Mouse (Mus musculus) heart, embryonic 16.5 days (tissue): ENCODE results near the gene Ces1g. TPM values are rescaled to one million over a fixed set of nuclear protein-coding genes. Genes with fewer than 3 reads are reported as not detected.

Experiments used
- ATAC-seq: fragments of 200-750 bp; cut with Nextera tagmentation; replicated peaks from 2 replicates; pipeline ENCODE4 v1.8.0; 2017; ENCODE audit warnings: moderate number of reproducible peaks; ENCODE audit not compliant: insufficient read depth, low FRiP score; ENCODE audit errors: extremely low read depth
- H3K27ac ChIP-seq: fragments of 300-500 bp; sonication (generic); 2 replicates; pipeline ENCODE4 v1.5.1; 2014; ENCODE audit warnings: mild to moderate bottlenecking, low read length, control low read depth, moderate library complexity
- H3K27me3 ChIP-seq: fragments of 300-500 bp; sonication (generic); 2 replicates; pipeline ENCODE4 v1.6.1; 2014; ENCODE audit warnings: low read length, mixed read lengths; ENCODE audit not compliant: control insufficient read depth, insufficient read depth
- H3K36me3 ChIP-seq: fragments of 300-500 bp; sonication (generic); 2 replicates; pipeline ENCODE4 v1.6.1; 2014; ENCODE audit not compliant: control insufficient read depth, insufficient read depth
- H3K4me1 ChIP-seq: fragments of 300-500 bp; sonication (generic); 2 replicates; pipeline ENCODE4 v1.6.1; 2014; ENCODE audit warnings: low read length, mixed read lengths; ENCODE audit not compliant: control insufficient read depth, insufficient read depth
- H3K4me2 ChIP-seq: fragments of 300-500 bp; sonication (generic); 2 replicates; pipeline ENCODE4 v1.6.1; 2014; ENCODE audit warnings: low read depth, mild to moderate bottlenecking, control low read depth, low read length
- H3K4me3 ChIP-seq: fragments of 300-500 bp; sonication (generic); 2 replicates; pipeline ENCODE4 v1.5.1; 2014; ENCODE audit warnings: mild to moderate bottlenecking, control low read depth, low read length
- H3K9ac ChIP-seq: fragments of 300-500 bp; sonication (generic); 2 replicates; pipeline ENCODE4 v1.6.1; 2014; ENCODE audit warnings: low read length, control low read depth
- H3K9me3 ChIP-seq: fragments of 300-500 bp; sonication (generic); replicated peaks from 2 replicates; pipeline ENCODE4 v1.6.1; 2016; ENCODE audit warnings: low read length; ENCODE audit not compliant: control insufficient read depth
- WGBS: fragments of 180-500 bp; shearing (Covaris S2); extraction: QIAGEN DNeasy Blood & Tissue Kit; methylation state at CpG from one replicate; pipeline ENCODE4 v1.1.7; 2014; 5-methylcytosine and 5-hydroxymethylcytosine counted together
- polyA plus RNA-seq: library from polyadenylated mRNA; unstranded; fragments of >200 nt; fragmentation: Nextera tagmentation; extraction: Ambion mirVana; gene quantifications from 2 replicates; pipeline ENCODE4 v1.2.1, GENCODE M21; 2015

Ces1g gene
- not detected in 2 replicates for polyA plus RNA-seq

DNA sequence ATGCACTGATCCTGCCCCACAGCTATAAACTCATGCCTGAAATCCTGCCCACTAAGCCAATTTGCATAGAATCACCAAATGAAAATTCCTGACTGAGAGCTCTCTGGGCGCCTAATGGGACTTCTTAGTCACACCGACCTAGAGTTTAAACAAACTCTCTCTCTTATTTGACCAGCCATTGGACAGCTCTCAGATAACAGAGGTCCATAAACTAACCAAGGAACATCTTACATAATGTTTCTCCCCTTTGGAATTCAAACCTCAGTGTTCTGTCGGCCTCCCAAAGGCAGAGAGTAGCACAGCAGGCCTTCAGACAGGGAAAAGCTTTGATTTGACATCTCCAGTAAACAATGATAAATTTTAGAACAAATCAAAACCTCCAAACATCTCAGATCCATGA lies at the start of gene Ces1g:
Gene Ces1g, minus strand, starts transcription at position 102 of the 400 bp plus-strand sequence.
- 52% methylated on average over 3 of the region's 3 CpGs for WGBS
- no peak for ATAC-seq

DNA sequence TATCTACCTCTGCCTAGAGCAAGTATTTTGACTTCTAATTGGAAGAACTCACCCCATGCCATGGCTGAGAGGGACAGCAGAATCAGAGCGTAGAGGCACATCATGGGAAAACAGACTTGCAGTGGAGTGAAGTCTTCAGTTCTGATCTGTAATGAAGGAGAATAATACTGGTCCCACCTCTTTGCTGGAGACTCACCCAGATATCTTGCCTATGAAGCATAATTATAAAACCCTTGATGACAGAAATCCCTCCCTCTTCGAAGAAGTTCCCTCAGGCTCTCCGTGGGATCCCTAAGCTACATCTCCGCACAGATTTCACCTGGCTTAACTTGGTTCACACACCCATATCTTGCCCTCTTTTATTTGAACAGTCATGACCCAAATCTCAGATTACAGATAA lies 42.5 kb upstream of the Ces1g start, which contains the start of gene Ces1h:
Gene Ces1h, minus strand, starts transcription at position 101 of the 400 bp plus-strand sequence.
- no peaks in the 10 kb centered on the region for H3K4me1 ChIP-seq
- H3K27me3 ChIP-seq = no peaks in the 10 kb centered on the region
- no peak within 1 kb of the TSS for H3K4me2 ChIP-seq
- ATAC-seq = no peak
- H3K9ac ChIP-seq = no peak within 1 kb of the TSS
- 84% methylated on average over 4 of the region's 4 CpGs for WGBS
- H3K9me3 ChIP-seq = no peaks in the 10 kb centered on the region
- H3K36me3 ChIP-seq = no peaks in the 10 kb centered on the region
- H3K4me3 ChIP-seq = no peak within 1 kb of the TSS
- H3K27ac ChIP-seq = no peak within 1 kb of the TSS

More for the DNA sequence above, at the start of gene Ces1g:
- Histone ChIP-seq H3K36me3 (no peaks in the 10 kb centered on the region), H3K4me3 (no peak within 1 kb of the TSS), H3K4me1 (no peaks in the 10 kb centered on the region), H3K4me2 (no peak within 1 kb of the TSS), H3K9ac (no peak within 1 kb of the TSS), H3K27ac (no peak within 1 kb of the TSS), H3K9me3 (no peaks in the 10 kb centered on the region), H3K27me3 (no peaks in the 10 kb centered on the region)

DNA sequence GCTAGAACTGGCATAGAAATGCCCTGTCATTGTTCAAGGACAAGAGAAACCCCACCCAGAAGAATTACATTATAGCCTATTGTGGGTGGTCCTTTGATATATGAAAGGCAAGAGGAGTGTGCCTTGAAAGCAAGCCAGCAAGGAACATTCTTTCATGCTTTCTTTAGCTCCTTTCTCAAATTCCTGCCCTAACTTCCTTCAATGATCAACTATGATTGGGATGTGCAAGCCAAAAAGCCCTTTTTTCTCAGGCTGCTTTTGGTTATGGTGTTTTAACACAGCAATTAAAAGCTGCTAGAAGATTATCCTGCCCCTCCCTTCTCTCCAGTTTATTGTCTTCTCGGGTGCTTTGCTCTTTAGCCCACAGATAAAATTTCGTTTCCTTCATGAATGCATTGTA lies 32.4 kb upstream of the Ces1g start:
- Histone ChIP-seq H3K4me3 (no peak overlapping the region), H3K4me2 (no peak overlapping the region), H3K36me3 (no peaks in the 10 kb centered on the region), H3K9ac (no peak overlapping the region), H3K27ac (no peak overlapping the region), H3K27me3 (no peaks in the 10 kb centered on the region), H3K9me3 (no peaks in the 10 kb centered on the region), H3K4me1 (no peaks in the 10 kb centered on the region)
- 45% methylated on average over 2 of the region's 2 CpGs for WGBS
- ATAC-seq = no peak

DNA sequence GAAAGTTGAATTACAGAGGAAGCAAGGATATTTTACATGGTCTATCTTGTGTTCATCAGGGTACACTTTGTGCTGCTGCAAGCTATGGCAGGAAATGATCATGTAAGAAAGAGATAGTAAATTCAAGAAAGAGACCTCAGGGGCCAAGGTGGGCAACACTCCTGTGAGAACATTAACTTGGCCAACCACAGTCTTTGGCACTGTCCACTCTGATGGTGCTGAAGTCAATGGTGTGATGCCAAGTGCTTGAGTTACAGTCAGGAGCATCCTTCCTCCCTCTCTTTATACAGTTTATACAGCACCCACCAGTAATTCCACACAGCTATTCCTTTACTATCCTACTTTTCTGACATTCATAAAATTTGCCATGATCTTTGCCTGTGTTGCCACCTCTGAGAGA lies 23.0 kb upstream of the Ces1g start:
- Histone ChIP-seq H3K4me2 (no peak overlapping the region), H3K4me1 (no peaks in the 10 kb centered on the region), H3K27me3 (no peaks in the 10 kb centered on the region), H3K36me3 (no peaks in the 10 kb centered on the region), H3K27ac (no peak overlapping the region), H3K9ac (no peak overlapping the region), H3K9me3 (no peaks in the 10 kb centered on the region), H3K4me3 (no peak overlapping the region)
- no peak for ATAC-seq

DNA sequence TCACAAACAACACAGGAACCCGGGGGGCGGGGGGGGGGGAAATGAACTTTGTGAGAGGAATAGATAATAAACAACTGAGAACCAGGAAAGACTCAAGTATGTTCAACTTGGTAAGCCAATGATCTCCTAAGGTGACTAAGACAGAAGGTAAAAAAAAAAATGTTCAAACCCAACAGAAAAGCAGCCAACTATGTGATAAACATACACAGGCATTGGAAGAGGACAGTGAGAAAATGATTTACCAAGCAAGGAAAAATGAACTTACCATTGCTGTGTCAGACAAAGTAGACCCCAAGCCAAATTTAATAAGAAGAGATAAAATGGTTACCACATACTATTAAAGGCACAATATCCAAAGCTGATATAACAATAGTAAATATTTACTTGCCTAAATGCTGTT lies 2.4 kb upstream of the Ces1g start:
- WGBS = 74% methylated on average over 2 of the region's 2 CpGs
- H3K4me2 ChIP-seq = no peak overlapping the region
- no peak overlapping the region for H3K27ac ChIP-seq
- H3K9me3 ChIP-seq = no peaks in the 10 kb centered on the region
- no peaks in the 10 kb centered on the region for H3K36me3 ChIP-seq
- H3K9ac ChIP-seq = no peak overlapping the region
- H3K4me3 ChIP-seq = no peak overlapping the region
- ATAC-seq = no peak
- no peaks in the 10 kb centered on the region for H3K27me3 ChIP-seq
- H3K4me1 ChIP-seq = no peaks in the 10 kb centered on the region

DNA sequence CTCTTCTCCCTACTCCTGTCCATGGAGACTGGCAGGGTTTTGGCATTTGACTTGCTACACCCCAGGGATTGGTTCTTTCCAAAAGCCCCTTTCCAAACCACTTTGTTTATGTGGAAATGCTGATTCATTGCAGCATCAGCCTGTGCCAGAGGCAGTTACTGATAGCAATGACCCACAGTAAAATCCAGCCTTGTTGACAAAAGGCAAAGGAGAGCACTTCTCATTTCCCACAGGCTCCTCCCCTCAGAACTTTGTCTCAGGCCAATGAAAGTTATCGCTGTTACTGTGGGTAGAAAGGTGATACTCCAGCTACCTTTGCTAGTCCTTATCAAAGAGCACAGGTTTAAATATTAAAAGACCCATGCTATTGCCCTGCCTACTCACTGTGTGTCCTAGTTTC lies 4.4 kb downstream of the Ces1g start:
- Histone ChIP-seq H3K27ac (no peak overlapping the region), H3K4me1 (no peaks in the 10 kb centered on the region), H3K9me3 (no peaks in the 10 kb centered on the region), H3K4me2 (no peak overlapping the region), H3K9ac (no peak overlapping the region), H3K4me3 (no peak overlapping the region), H3K36me3 (no peaks in the 10 kb centered on the region), H3K27me3 (no peaks in the 10 kb centered on the region)
- no peak for ATAC-seq
- WGBS = 75% methylated on average over 1 of the region's 1 CpGs

DNA sequence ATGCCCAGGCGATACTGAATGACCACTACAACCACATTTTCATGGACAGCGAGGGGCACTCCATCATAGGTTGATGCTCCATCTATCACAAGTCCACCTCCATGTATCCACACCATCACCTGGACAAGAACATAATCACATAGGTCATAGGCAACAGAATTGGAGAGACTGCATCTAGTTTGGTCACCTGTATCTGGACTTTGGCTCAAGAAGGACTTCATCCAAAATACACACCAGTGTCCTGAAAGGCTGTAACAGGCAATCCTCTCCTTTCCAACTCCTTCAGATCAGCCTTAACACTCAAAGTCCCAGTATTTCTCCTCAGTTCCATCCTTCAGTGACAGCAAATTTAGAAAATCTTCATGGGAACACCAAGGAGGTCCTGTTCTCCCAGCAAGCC lies 6.0 kb downstream of the Ces1g start:
- H3K9ac ChIP-seq = no peak overlapping the region
- H3K9me3 ChIP-seq = no peaks in the 10 kb centered on the region
- no peaks in the 10 kb centered on the region for H3K36me3 ChIP-seq
- 83% methylated on average over 2 of the region's 2 CpGs for WGBS
- H3K4me2 ChIP-seq = no peak overlapping the region
- no peak for ATAC-seq
- H3K4me3 ChIP-seq = no peak overlapping the region
- no peaks in the 10 kb centered on the region for H3K27me3 ChIP-seq
- no peak overlapping the region for H3K27ac ChIP-seq
- H3K4me1 ChIP-seq = no peaks in the 10 kb centered on the region

DNA sequence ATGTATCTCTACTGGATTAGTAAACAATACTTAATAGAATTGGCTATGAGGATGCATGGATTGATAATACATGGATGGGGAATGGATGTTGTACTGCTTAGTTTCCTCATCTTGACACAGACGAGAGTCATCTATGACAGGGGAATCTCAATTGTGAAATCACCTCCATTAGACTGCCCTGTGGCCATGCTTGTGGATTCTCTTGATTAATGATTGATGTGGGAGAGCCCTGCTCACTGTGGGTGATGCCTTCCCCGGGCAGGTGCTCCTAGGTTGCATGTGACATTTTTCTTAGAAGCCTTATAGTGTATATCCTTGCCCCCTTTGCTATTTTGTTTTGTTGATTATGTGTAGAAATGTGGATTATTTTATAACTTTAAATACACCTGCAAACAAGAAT lies 12.0 kb downstream of the Ces1g start:
- WGBS = 72% methylated on average over 2 of the region's 2 CpGs
- H3K4me1 ChIP-seq = no peaks in the 10 kb centered on the region
- H3K9ac ChIP-seq = no peak overlapping the region
- H3K27me3 ChIP-seq = no peaks in the 10 kb centered on the region
- no peak overlapping the region for H3K4me2 ChIP-seq
- H3K4me3 ChIP-seq = no peak overlapping the region
- ATAC-seq = no peak
- no peak overlapping the region for H3K27ac ChIP-seq
- no peaks in the 10 kb centered on the region for H3K9me3 ChIP-seq
- H3K36me3 ChIP-seq = no peaks in the 10 kb centered on the region

DNA sequence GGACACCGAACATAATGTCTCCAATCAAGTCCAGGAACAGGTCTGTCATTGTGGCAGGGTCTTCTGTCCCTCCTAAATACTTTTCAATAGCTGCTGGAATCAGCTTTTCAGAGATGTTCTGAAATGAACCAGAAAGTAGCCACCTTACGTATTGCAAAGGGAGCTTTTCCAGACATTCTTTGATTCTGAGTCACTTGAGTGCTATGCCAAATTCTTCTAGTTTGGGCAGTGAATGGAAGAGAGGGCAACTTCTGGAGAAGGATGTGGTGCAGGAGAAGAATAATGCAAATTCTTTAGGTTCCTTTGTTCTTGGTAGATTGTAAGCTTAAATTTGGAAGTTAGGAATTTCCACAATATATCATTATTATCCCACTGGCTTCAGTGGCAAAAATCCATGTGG lies 20.1 kb downstream of the Ces1g start:
- Histone ChIP-seq H3K4me3 (no peak overlapping the region), H3K4me2 (no peak overlapping the region), H3K27me3 (no peaks in the 10 kb centered on the region), H3K27ac (no peak overlapping the region), H3K9me3 (no peaks in the 10 kb centered on the region), H3K4me1 (no peaks in the 10 kb centered on the region), H3K9ac (no peak overlapping the region), H3K36me3 (no peaks in the 10 kb centered on the region)
- no peak for ATAC-seq
- 70% methylated on average over 2 of the region's 2 CpGs for WGBS

DNA sequence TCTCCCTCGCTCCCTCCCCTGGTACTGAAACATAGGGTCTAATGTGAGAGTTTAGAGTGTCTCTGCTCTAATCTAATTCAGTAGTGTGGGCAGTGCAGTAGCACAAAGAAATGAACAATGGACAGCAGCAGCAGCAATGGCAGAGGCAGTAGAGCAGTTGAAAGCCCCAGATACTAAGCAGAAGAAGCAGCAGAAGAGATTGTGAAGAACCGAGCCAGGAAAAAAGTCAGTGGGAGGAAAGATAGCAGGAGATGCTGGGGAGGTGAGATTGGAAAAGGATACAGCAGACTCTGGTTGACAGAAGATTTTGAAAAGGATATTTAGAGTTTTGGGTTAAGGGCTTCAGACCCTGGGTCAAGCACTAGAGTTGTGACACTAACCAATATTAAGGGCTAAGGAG lies 21.6 kb downstream of the Ces1g start:
- no peak overlapping the region for H3K9ac ChIP-seq
- no peak overlapping the region for H3K4me2 ChIP-seq
- ATAC-seq = no peak
- no peak overlapping the region for H3K4me3 ChIP-seq
- no peaks in the 10 kb centered on the region for H3K9me3 ChIP-seq
- WGBS = 68% methylated on average over 2 of the region's 2 CpGs
- H3K27me3 ChIP-seq = no peaks in the 10 kb centered on the region
- no peak overlapping the region for H3K27ac ChIP-seq
- H3K36me3 ChIP-seq = no peaks in the 10 kb centered on the region
- no peaks in the 10 kb centered on the region for H3K4me1 ChIP-seq
